Mouse (Mus musculus): ENCODE measurements around the gene Wwox.

- TF ChIP-seq CTCF (IDR thresholded peaks at IDR 0.05; ENCODE audit: low read depth) (no peak), EP300 (IDR thresholded peaks at IDR 0.05; ENCODE audit: low read depth) (no peak)
Observed at GRCm38 (mm10) chr8:115164872-115165271, 725.4 kb downstream of the Wwox start.

Data from liver, embryonic 14.5 days (tissue).